ENCODE assay signal across 22 mouse cellular contexts in the genomic region with DNA sequence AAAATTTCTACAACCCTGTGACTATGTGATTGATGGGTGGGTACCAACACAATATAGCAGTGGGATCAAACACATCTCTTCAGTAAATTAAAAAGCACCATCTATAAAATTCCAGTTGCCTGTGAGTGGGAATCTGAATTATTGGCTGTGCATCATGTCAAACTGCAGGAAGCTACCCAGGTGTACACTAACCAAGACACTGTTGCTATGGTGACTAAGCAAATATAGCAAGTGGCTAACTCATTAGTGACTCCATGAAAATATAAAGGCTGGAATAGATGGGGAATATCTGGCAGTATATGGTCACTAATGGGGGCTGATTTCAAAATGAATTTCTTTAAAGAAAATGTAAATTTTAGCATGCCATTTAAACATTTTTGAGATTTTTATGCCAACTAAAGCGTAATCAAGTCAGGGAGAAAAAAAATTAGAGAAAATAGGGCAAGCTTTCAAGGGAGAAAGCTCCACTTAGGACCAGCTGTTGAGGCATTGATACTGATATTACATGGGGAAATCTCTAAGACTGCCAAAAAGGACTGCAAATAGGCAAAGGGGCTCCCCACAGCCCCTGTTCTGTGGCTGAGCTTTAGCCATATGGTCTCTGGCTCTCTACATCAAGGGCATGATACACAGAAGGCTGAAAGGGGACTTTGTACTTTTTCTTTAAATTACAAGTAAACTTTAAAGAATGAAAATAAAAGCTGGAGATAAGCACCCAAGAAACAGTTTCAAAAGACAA. TPM values are rescaled to one million over a fixed set of nuclear protein-coding genes. Genes with fewer than 3 reads are reported as not detected.
DNase-seq lines count a peak whose midpoint lies in the region; ATAC-seq and TF ChIP-seq lines count a peak whose summit lies in the region.
"Had no signal": no experiment of that assay in that cellular context is flagged by ENCODE, and none has a peak within 500 bp of the region (broad histone marks: within the 10 kb centered on the region; RNA-seq: fewer than 3 reads in every experiment).

No protein-coding gene starts in this region.

- H3K27me3 ChIP-seq in hindbrain, embryonic 13.5 days: no peaks in the 10 kb centered on the region
- no peaks in the 10 kb centered on the region for H3K27me3 ChIP-seq in hindbrain, embryonic 10.5 days (ENCODE audit: insufficient read depth, poor library complexity, severe bottlenecking)
- H3K27me3 ChIP-seq in stomach, embryonic 15.5 days (replicated peaks): no peaks in the 10 kb centered on the region
- no peaks in the 10 kb centered on the region for H3K27me3 ChIP-seq in stomach, postnatal 0 days (ENCODE audit: control insufficient read depth, insufficient read depth, low read length)
- H3K27me3 ChIP-seq in midbrain, embryonic 13.5 days: no peaks in the 10 kb centered on the region
- H3K27me3 ChIP-seq: embryonic facial prominence, embryonic 12.5 days; heart, embryonic 15.5 days; limb, embryonic 13.5 days; liver, embryonic 13.5 days had no signal

- WGBS in hindbrain, embryonic 13.5 days: 92% methylated on average over 1 of the region's 1 CpGs
- WGBS in hindbrain, embryonic 10.5 days: 93% methylated on average over 1 of the region's 1 CpGs
- 89% methylated on average over 1 of the region's 1 CpGs for WGBS in stomach, embryonic 15.5 days
- 81% methylated on average over 1 of the region's 1 CpGs for WGBS in stomach, postnatal 0 days
- WGBS in midbrain, embryonic 13.5 days: 89% methylated on average over 1 of the region's 1 CpGs

- H3K9ac ChIP-seq in hindbrain, embryonic 13.5 days: no peak overlapping the region
- H3K9ac ChIP-seq in stomach, embryonic 15.5 days: no peak overlapping the region
- H3K9ac ChIP-seq in stomach, postnatal 0 days (ENCODE audit: low read length): no peak overlapping the region
- H3K9ac ChIP-seq in midbrain, embryonic 13.5 days (replicated peaks): no peak overlapping the region
- H3K9ac ChIP-seq: embryonic facial prominence, embryonic 12.5 days; heart, embryonic 15.5 days; limb, embryonic 13.5 days; liver, embryonic 13.5 days had no signal

- no peak for TF ChIP-seq CTCF in stomach, postnatal 0 days (IDR thresholded peaks at IDR 0.05; ENCODE audit: low read depth)

- H3K9me3 ChIP-seq in hindbrain, embryonic 13.5 days: no peaks in the 10 kb centered on the region
- H3K9me3 ChIP-seq in hindbrain, embryonic 10.5 days: no peaks in the 10 kb centered on the region
- no peaks in the 10 kb centered on the region for H3K9me3 ChIP-seq in stomach, embryonic 15.5 days
- no peaks in the 10 kb centered on the region for H3K9me3 ChIP-seq in stomach, postnatal 0 days (ENCODE audit: control insufficient read depth, low read length)
- no peaks in the 10 kb centered on the region for H3K9me3 ChIP-seq in midbrain, embryonic 13.5 days
- H3K9me3 ChIP-seq: embryonic facial prominence, embryonic 12.5 days; heart, embryonic 15.5 days; limb, embryonic 13.5 days; liver, embryonic 13.5 days had no signal

- H3K27ac ChIP-seq in hindbrain, embryonic 13.5 days: peak overlapping the region; percentile 44; the same call in 1 of the 2 replicates
- no peak overlapping the region for H3K27ac ChIP-seq in hindbrain, embryonic 10.5 days
- no peak overlapping the region for H3K27ac ChIP-seq in stomach, embryonic 15.5 days
- H3K27ac ChIP-seq in stomach, postnatal 0 days (replicated peaks): no peak overlapping the region
- peak overlapping the region; percentile 45 for H3K27ac ChIP-seq in midbrain, embryonic 13.5 days
- H3K27ac ChIP-seq: embryonic facial prominence, embryonic 12.5 days; heart, embryonic 15.5 days; limb, embryonic 13.5 days; liver, embryonic 13.5 days had no signal

- peak; percentile 63; the same call in 1 of the 2 replicates for ATAC-seq in hindbrain, embryonic 13.5 days (ENCODE audit: low FRiP score)
- ATAC-seq in stomach, embryonic 15.5 days (ENCODE audit: insufficient read depth, low FRiP score, low read depth): peak; percentile 27; the same call in 1 of the 2 replicates
- no peak for ATAC-seq in stomach, postnatal 0 days (ENCODE audit: low FRiP score, low TSS enrichment)
- 0 out of 2 replicates have a peak, but pooled peaks have one; percentile 3 for ATAC-seq in midbrain, embryonic 13.5 days
- ATAC-seq: intestine, embryonic 16.5 days had no signal

- H3K4me3 ChIP-seq in hindbrain, embryonic 13.5 days: no peak overlapping the region
- no peak overlapping the region for H3K4me3 ChIP-seq in hindbrain, embryonic 10.5 days
- H3K4me3 ChIP-seq in stomach, embryonic 15.5 days (replicated peaks): no peak overlapping the region
- no peak overlapping the region for H3K4me3 ChIP-seq in stomach, postnatal 0 days (ENCODE audit: low read depth, low read length)
- no peak overlapping the region for H3K4me3 ChIP-seq in midbrain, embryonic 13.5 days (replicated peaks)
- H3K4me3 ChIP-seq: embryonic facial prominence, embryonic 12.5 days; erythroblast, embryonic 14.5 days; heart, embryonic 15.5 days; limb, embryonic 13.5 days; liver, embryonic 13.5 days had no signal

- no peak for TF ChIP-seq EP300 in stomach, postnatal 0 days (optimal IDR thresholded peaks at IDR 0.05)

- H3K4me2 ChIP-seq in hindbrain, embryonic 13.5 days: no peak overlapping the region
- H3K4me2 ChIP-seq in stomach, embryonic 15.5 days: no peak overlapping the region
- H3K4me2 ChIP-seq in stomach, postnatal 0 days (replicated peaks; ENCODE audit: low read depth): no peak overlapping the region
- no peak overlapping the region for H3K4me2 ChIP-seq in midbrain, embryonic 13.5 days (replicated peaks)
- H3K4me2 ChIP-seq: embryonic facial prominence, embryonic 12.5 days; heart, embryonic 15.5 days; limb, embryonic 13.5 days; liver, embryonic 13.5 days had no signal

- DNase-seq in hindbrain, embryonic 10.5 days (ENCODE audit: low spot score): no peak
- DNase-seq in stomach, postnatal 0 days (ENCODE audit: low spot score): no peak
- no peak for DNase-seq in embryo, embryonic 9.5 days (ENCODE audit: extremely low spot score)
- DNase-seq in left cerebral cortex, adult 9 months (ENCODE audit: low spot score in 2 of 2): no peak
- no peak for DNase-seq in cerebellum, postnatal 25 days
- DNase-seq: adrenal gland, postnatal 36 days; B cell, adult 2 months; cerebellum, adult 18-20 months; gastrocnemius, postnatal 10 days; heart, postnatal 4 days; kidney, postnatal 36 days; liver, embryonic 13.5 days; right cerebral cortex, adult 18-20 months; thymus, postnatal 14 days had no signal

- H3K36me3 ChIP-seq in hindbrain, embryonic 13.5 days: no peaks in the 10 kb centered on the region
- no peaks in the 10 kb centered on the region for H3K36me3 ChIP-seq in hindbrain, embryonic 10.5 days
- H3K36me3 ChIP-seq in stomach, embryonic 15.5 days: no peaks in the 10 kb centered on the region
- no peaks in the 10 kb centered on the region for H3K36me3 ChIP-seq in stomach, postnatal 0 days (ENCODE audit: control insufficient read depth, insufficient read depth, low read length)
- no peaks in the 10 kb centered on the region for H3K36me3 ChIP-seq in midbrain, embryonic 13.5 days
- H3K36me3 ChIP-seq: embryonic facial prominence, embryonic 12.5 days; heart, embryonic 15.5 days; limb, embryonic 13.5 days had no signal

- H3K4me1 ChIP-seq in hindbrain, embryonic 13.5 days (replicated peaks): peaks cover 3% of the 10 kb centered on the region
- 0 out of 2 replicates have a peak, but pooled peaks cover 4% of the 10 kb centered on the region for H3K4me1 ChIP-seq in hindbrain, embryonic 10.5 days (replicated peaks)
- H3K4me1 ChIP-seq in stomach, embryonic 15.5 days: no peaks in the 10 kb centered on the region
- no peaks in the 10 kb centered on the region for H3K4me1 ChIP-seq in stomach, postnatal 0 days (replicated peaks; ENCODE audit: control insufficient read depth, insufficient read depth)
- peaks cover 11% of the 10 kb centered on the region for H3K4me1 ChIP-seq in midbrain, embryonic 13.5 days (replicated peaks)
- H3K4me1 ChIP-seq: embryonic facial prominence, embryonic 12.5 days; heart, embryonic 15.5 days; limb, embryonic 13.5 days had no signal

RNA-seq across cellular contexts. Expression of a gene that starts 31.3 kb away (rescaled TPM):
- 4.0 and 4.1 TPM in 2 replicates for polyA plus RNA-seq in hindbrain, embryonic 13.5 days (2015; fragmentation: Nextera tagmentation; extraction: Ambion mirVana)
- 0.31 and 0.61 TPM in 2 replicates for polyA plus RNA-seq in hindbrain, embryonic 10.5 days (2016; fragmentation: Nextera tagmentation; extraction: Ambion mirVana)
- polyA plus RNA-seq in stomach, embryonic 15.5 days (2015; fragmentation: Nextera tagmentation; extraction: Ambion mirVana): 0.27 and 0.40 TPM in 2 replicates
- polyA plus RNA-seq in stomach, postnatal 0 days (2015; fragmentation: Nextera tagmentation; extraction: Ambion mirVana): 9.8 and 10.4 TPM in 2 replicates
- polyA plus RNA-seq in midbrain, embryonic 13.5 days (2015; fragmentation: Nextera tagmentation; extraction: Ambion mirVana): 4.6 and 6.0 TPM in 2 replicates
- polyA plus RNA-seq: erythroblast, embryonic 14.5 days had no signal

Comparison
In these comparisons a context has a peak if more than half of its experiments do, and no peak if none do; other contexts are left out.
1. H3K27ac ChIP-seq: peak in hindbrain, embryonic 13.5 days (single experiment) and midbrain, embryonic 13.5 days (single experiment); none in hindbrain, embryonic 10.5 days (single experiment), stomach, embryonic 15.5 days (single experiment) and stomach, postnatal 0 days (single experiment).